Mouse (Mus musculus) spleen, postnatal 0 days (tissue): ENCODE data around the gene Mrpl35. TPM values are rescaled to one million over a fixed set of nuclear protein-coding genes. Genes with fewer than 3 reads are reported as not detected.

Experiments used
- polyA plus RNA-seq: library from polyadenylated mRNA; unstranded; fragments of >200 nt; fragmentation: Nextera tagmentation; extraction: Ambion mirVana; gene quantifications from 2 replicates; pipeline ENCODE4 v1.2.1, GENCODE M21; 2015

Mrpl35 gene
- 66.4 and 68.2 TPM in 2 replicates for polyA plus RNA-seq

GRCm38 (mm10) chr6:71826869-71827268 lies at the start of gene Mrpl35:
TSS of gene Mrpl35 (minus strand) at chr6:71826969.

DNA sequence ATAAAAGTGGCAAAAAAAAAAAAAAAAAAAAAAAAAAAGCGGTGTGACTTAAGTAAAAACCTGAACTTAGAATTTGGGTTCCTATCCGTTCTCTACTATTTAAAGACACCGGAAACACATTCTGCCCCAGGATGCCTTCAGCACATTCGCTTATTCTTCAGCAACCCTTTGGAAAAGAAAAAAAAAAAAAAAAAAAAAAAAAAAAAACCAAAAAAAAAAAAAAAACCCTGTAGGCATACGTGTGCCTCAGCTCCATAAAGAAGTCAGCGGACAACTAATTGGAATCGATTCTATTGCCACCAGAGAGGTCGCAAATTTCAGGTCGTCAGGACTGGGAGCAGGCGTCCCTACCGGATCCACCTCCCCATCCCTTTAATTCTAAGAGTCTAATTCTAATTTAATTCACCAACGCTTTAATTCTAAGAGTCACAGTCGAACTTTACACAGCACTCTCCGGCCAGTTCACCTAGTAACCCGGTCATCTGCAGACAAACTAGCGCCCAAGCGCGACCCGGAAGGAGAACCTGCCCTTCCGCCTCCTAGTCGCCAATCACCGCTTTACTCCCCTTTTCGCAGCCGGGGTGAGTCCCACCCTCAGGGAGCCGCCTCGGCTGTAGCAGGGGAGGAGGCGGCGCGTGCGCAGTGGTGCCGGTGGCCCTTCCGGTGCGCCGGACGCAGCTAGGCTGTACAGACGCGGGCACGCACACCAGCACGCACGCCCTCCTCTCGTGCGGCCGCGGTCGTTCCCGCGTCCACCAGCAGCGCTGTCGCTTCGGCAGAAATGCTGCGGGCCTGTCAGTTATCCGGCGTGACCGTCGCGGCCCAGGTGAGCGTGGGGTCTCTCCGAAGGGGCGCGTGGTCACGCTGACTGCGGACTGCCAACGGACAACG lies 4.2 kb upstream of the Mrpl35 start, which contains the start of gene Immt:
Gene Immt (plus strand): TSS at position 642 of the 891 bp plus-strand sequence.

Other genes with a start within 250 kb of the Mrpl35 start
- 14.9 and 15.6 TPM in 2 replicates for gene Kdm3a, start 194.0 kb downstream of the Mrpl35 start, polyA plus RNA-seq
- gene Reep1, start 119.4 kb downstream of the Mrpl35 start, polyA plus RNA-seq = 1.8 and 2.8 TPM in 2 replicates
- gene Immt, start 4.4 kb upstream of the Mrpl35 start, polyA plus RNA-seq = 111 and 117 TPM in 2 replicates
- gene Ptcd3, start 81.8 kb upstream of the Mrpl35 start, polyA plus RNA-seq = 43.9 and 45.0 TPM in 2 replicates
- gene Polr1a, start 82.1 kb upstream of the Mrpl35 start, polyA plus RNA-seq = 15.1 and 17.8 TPM in 2 replicates